Mouse (Mus musculus): Measurements from ENCODE around the gene Ctnna3. TPM values are rescaled to one million over a fixed set of nuclear protein-coding genes. Genes with fewer than 3 reads are reported as not detected.

Gene Ctnna3
- polyA plus RNA-seq, 1 experiment from 2014 or later = 1.7 TPM

DNA sequence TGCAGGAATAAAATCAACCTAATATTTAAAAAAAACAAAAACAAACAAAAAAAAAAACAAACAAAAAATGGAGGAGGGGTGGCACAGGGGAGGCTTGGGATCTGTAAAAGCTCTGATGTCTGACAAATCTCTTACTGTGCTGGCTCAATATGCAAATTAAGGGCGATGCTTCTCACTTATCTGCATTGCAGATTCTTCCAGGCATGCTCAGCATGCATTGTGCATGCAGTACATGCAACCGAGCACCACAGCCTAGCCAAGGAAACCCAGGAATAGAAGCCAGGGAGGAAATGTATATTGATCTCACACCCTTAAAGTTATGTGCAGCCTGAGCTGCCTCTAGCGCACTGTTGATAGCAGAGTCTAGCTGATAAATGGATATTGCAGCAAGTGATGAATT, 548.6 kb downstream of the Ctnna3 start:
- Histone ChIP-seq H3K36me3 (ENCODE audit: control insufficient read depth, insufficient read depth, low read length) (no peaks in the 10 kb centered on the region), H3K4me1 (replicated peaks; ENCODE audit: control insufficient read depth, insufficient read depth, low read length) (peaks cover 5% of the 10 kb centered on the region; the same call in 1 of the 2 replicates), H3K4me3 (ENCODE audit: low read depth, low read length) (0 out of 2 replicates have a peak overlapping the region, but pooled peaks have one; percentile 20), H3K9ac (ENCODE audit: low read length) (no peak overlapping the region), H3K27ac (ENCODE audit: low read depth) (no peak overlapping the region), H3K4me2 (ENCODE audit: low read length) (peak overlapping the region; percentile 49), H3K9me3 (ENCODE audit: control insufficient read depth, low read length) (no peaks in the 10 kb centered on the region), H3K27me3 (replicated peaks; ENCODE audit: control insufficient read depth, insufficient read depth, low read length) (no peaks in the 10 kb centered on the region)
- 28% methylated on average over 3 of the region's 3 CpGs for WGBS
- ATAC-seq (replicated peaks; ENCODE audit: low FRiP score, low TSS enrichment, low read depth) (no peak), DNase-seq (ENCODE audit: low spot score) (no peak)

DNA sequence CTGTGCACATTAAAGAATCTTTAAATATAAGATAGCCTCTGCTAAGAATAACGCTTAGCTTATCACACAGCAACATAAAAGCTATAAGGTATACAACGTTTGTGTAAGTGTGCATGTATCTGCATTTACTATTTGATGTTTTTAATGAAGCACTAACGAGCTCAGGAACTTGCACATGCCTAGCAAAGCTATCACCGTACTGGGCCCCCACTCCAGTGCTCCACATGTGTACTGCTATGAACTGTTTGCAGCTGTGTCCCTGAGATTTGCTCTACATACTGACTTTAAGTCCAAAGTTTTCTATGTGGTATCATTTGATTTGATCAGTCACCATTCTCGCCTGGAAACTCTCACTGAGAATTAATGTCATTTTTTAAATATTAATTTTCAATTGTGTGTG, 549.1 kb downstream of the Ctnna3 start:
- 76% methylated on average over 5 of the region's 5 CpGs for WGBS
- Histone ChIP-seq H3K4me3 (ENCODE audit: low read depth, low read length) (no peak overlapping the region), H3K27me3 (replicated peaks; ENCODE audit: control insufficient read depth, insufficient read depth, low read length) (no peaks in the 10 kb centered on the region), H3K4me2 (ENCODE audit: low read length) (no peak overlapping the region), H3K4me1 (replicated peaks; ENCODE audit: control insufficient read depth, insufficient read depth, low read length) (peaks cover 5% of the 10 kb centered on the region; the same call in 1 of the 2 replicates), H3K36me3 (ENCODE audit: control insufficient read depth, insufficient read depth, low read length) (no peaks in the 10 kb centered on the region), H3K9ac (ENCODE audit: low read length) (no peak overlapping the region), H3K9me3 (ENCODE audit: control insufficient read depth, low read length) (no peaks in the 10 kb centered on the region), H3K27ac (ENCODE audit: low read depth) (no peak overlapping the region)
- no peak for ATAC-seq (replicated peaks; ENCODE audit: low FRiP score, low TSS enrichment, low read depth)
- no peak for DNase-seq (ENCODE audit: low spot score)

- DNase-seq (ENCODE audit: low spot score) (no peak), ATAC-seq (replicated peaks; ENCODE audit: low FRiP score, low TSS enrichment, low read depth) (no peak)
- WGBS = 70% methylated on average over 2 of the region's 2 CpGs
- H3K4me3 ChIP-seq (ENCODE audit: low read depth, low read length) = no peak overlapping the region
- peaks cover 5% of the 10 kb centered on the region; the same call in 1 of the 2 replicates for H3K4me1 ChIP-seq (replicated peaks; ENCODE audit: control insufficient read depth, insufficient read depth, low read length)
- no peaks in the 10 kb centered on the region for H3K9me3 ChIP-seq (ENCODE audit: control insufficient read depth, low read length)
- no peak overlapping the region for H3K4me2 ChIP-seq (ENCODE audit: low read length)
- no peak overlapping the region for H3K9ac ChIP-seq (ENCODE audit: low read length)
- no peak overlapping the region for H3K27ac ChIP-seq (ENCODE audit: low read depth)
- H3K36me3 ChIP-seq (ENCODE audit: control insufficient read depth, insufficient read depth, low read length) = no peaks in the 10 kb centered on the region
- H3K27me3 ChIP-seq (replicated peaks; ENCODE audit: control insufficient read depth, insufficient read depth, low read length) = no peaks in the 10 kb centered on the region
These were observed 549.5 kb downstream of the Ctnna3 start for GRCm38 (mm10) chr10:63979410-63979809.

- ATAC-seq (replicated peaks; ENCODE audit: low FRiP score, low TSS enrichment, low read depth) (no peak), DNase-seq (ENCODE audit: low spot score) (no peak)
- H3K9me3 ChIP-seq (ENCODE audit: control insufficient read depth, low read length) = no peaks in the 10 kb centered on the region
- no peaks in the 10 kb centered on the region for H3K36me3 ChIP-seq (ENCODE audit: control insufficient read depth, insufficient read depth, low read length)
- H3K4me2 ChIP-seq (ENCODE audit: low read length) = no peak overlapping the region
- H3K9ac ChIP-seq (ENCODE audit: low read length) = no peak overlapping the region
- H3K27ac ChIP-seq (ENCODE audit: low read depth) = no peak overlapping the region
- no peaks in the 10 kb centered on the region for H3K4me1 ChIP-seq (replicated peaks; ENCODE audit: control insufficient read depth, insufficient read depth, low read length)
- no peaks in the 10 kb centered on the region for H3K27me3 ChIP-seq (replicated peaks; ENCODE audit: control insufficient read depth, insufficient read depth, low read length)
- WGBS = 73% methylated on average over 4 of the region's 4 CpGs
- no peak overlapping the region for H3K4me3 ChIP-seq (ENCODE audit: low read depth, low read length)
These were observed 555.7 kb downstream of the Ctnna3 start for GRCm38 (mm10) chr10:63985576-63985975.

DNA sequence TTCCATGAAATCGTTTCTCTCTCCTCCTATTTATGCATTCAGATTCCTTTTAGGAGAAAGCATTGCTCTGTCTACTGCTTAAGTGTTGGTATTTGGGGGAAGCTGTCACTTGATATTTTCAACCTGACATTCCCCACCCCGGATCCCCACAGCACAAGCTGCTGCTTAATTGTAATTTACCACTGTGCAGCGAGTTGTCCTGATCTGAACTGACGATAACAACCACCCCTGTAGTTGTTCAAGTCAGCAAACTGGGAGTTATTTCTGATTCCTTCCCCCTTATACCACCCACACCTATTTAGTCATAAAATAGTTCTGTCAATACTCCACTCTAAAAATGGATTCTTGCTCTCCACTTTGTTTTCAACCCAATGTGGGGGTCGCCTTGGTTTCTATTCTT, 564.4 kb downstream of the Ctnna3 start:
- ATAC-seq (replicated peaks; ENCODE audit: low FRiP score, low TSS enrichment, low read depth) = no peak
- Histone ChIP-seq H3K4me3 (ENCODE audit: low read depth, low read length) (no peak overlapping the region), H3K4me1 (replicated peaks; ENCODE audit: control insufficient read depth, insufficient read depth, low read length) (no peaks in the 10 kb centered on the region), H3K9me3 (ENCODE audit: control insufficient read depth, low read length) (no peaks in the 10 kb centered on the region), H3K36me3 (ENCODE audit: control insufficient read depth, insufficient read depth, low read length) (no peaks in the 10 kb centered on the region), H3K27me3 (replicated peaks; ENCODE audit: control insufficient read depth, insufficient read depth, low read length) (no peaks in the 10 kb centered on the region), H3K4me2 (ENCODE audit: low read length) (no peak overlapping the region), H3K9ac (ENCODE audit: low read length) (no peak overlapping the region), H3K27ac (ENCODE audit: low read depth) (no peak overlapping the region)
- WGBS = 77% methylated on average over 5 of the region's 5 CpGs
- no peak for DNase-seq (ENCODE audit: low spot score)

DNA sequence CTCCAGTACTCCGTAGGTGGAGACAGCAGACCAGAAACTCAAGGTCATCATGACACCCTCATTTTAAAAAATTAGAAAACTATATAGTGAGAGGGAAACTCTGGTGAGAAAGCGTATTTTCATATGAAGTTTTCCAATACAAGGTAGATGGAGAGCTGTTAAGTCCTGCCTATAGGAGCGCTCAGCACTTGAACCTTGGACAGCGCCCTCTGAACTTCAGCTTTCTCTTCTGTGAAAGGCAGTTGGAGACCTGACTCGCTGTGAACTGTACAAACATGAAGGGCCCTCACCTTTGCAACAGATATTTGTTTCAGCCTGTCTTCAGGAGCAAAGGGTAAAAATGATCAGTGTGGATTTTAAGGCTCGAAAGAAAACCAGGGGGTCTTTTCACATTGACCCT, 571.6 kb downstream of the Ctnna3 start:
- no peaks in the 10 kb centered on the region for H3K36me3 ChIP-seq (ENCODE audit: control insufficient read depth, insufficient read depth, low read length)
- no peaks in the 10 kb centered on the region for H3K9me3 ChIP-seq (ENCODE audit: control insufficient read depth, low read length)
- H3K27ac ChIP-seq (ENCODE audit: low read depth) = no peak overlapping the region
- no peak overlapping the region for H3K9ac ChIP-seq (ENCODE audit: low read length)
- DNase-seq (ENCODE audit: low spot score) = peak; percentile 53
- H3K4me1 ChIP-seq (replicated peaks; ENCODE audit: control insufficient read depth, insufficient read depth, low read length) = no peaks in the 10 kb centered on the region
- H3K27me3 ChIP-seq (replicated peaks; ENCODE audit: control insufficient read depth, insufficient read depth, low read length) = no peaks in the 10 kb centered on the region
- 76% methylated on average over 6 of the region's 6 CpGs for WGBS
- no peak overlapping the region for H3K4me3 ChIP-seq (ENCODE audit: low read depth, low read length)
- ATAC-seq (replicated peaks; ENCODE audit: low FRiP score, low TSS enrichment, low read depth) = no peak
- H3K4me2 ChIP-seq (ENCODE audit: low read length) = no peak overlapping the region

GRCm38 (mm10) chr10:64001996-64002395, 572.1 kb downstream of the Ctnna3 start:
- Histone ChIP-seq H3K4me1 (replicated peaks; ENCODE audit: control insufficient read depth, insufficient read depth, low read length) (no peaks in the 10 kb centered on the region), H3K27ac (ENCODE audit: low read depth) (no peak overlapping the region), H3K27me3 (replicated peaks; ENCODE audit: control insufficient read depth, insufficient read depth, low read length) (no peaks in the 10 kb centered on the region), H3K4me2 (ENCODE audit: low read length) (no peak overlapping the region), H3K9ac (ENCODE audit: low read length) (no peak overlapping the region), H3K36me3 (ENCODE audit: control insufficient read depth, insufficient read depth, low read length) (no peaks in the 10 kb centered on the region), H3K9me3 (ENCODE audit: control insufficient read depth, low read length) (no peaks in the 10 kb centered on the region), H3K4me3 (ENCODE audit: low read depth, low read length) (no peak overlapping the region)
- ATAC-seq (replicated peaks; ENCODE audit: low FRiP score, low TSS enrichment, low read depth) = no peak
- no peak for DNase-seq (ENCODE audit: low spot score)
- 85% methylated on average over 9 of the region's 9 CpGs for WGBS

GRCm38 (mm10) chr10:64020347-64020746, 590.4 kb downstream of the Ctnna3 start:
- no peak overlapping the region for H3K4me3 ChIP-seq (ENCODE audit: low read depth, low read length)
- no peak overlapping the region for H3K4me2 ChIP-seq (ENCODE audit: low read length)
- no peak overlapping the region for H3K9ac ChIP-seq (ENCODE audit: low read length)
- no peak for DNase-seq (ENCODE audit: low spot score)
- H3K27ac ChIP-seq (ENCODE audit: low read depth) = no peak overlapping the region
- no peaks in the 10 kb centered on the region for H3K27me3 ChIP-seq (replicated peaks; ENCODE audit: control insufficient read depth, insufficient read depth, low read length)
- no peaks in the 10 kb centered on the region for H3K9me3 ChIP-seq (ENCODE audit: control insufficient read depth, low read length)
- 94% methylated on average over 1 of the region's 1 CpGs for whole genome bisulfite sequencing
- H3K4me1 ChIP-seq (replicated peaks; ENCODE audit: control insufficient read depth, insufficient read depth, low read length) = no peaks in the 10 kb centered on the region
- H3K36me3 ChIP-seq (ENCODE audit: control insufficient read depth, insufficient read depth, low read length) = no peaks in the 10 kb centered on the region
- no peak for ATAC-seq (replicated peaks; ENCODE audit: low FRiP score, low TSS enrichment, low read depth)

DNA sequence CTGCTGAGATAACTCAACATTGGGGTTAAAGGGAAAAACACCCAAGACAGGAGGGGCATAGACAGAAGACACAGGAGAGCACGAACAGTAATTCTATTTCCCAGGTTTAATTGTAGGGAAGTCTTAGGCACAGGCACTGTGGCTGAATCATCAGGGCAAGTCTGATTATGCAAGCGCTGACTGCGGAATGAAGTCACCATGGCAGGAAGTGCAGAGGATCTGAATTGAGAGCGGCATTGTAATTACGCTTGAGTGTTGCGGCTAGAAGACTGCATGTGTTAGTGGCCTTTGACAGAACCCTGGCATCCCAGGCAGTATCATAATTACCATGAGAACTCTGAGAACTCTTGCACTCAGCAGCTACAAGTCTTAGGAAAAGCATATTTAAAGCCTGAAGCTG, 593.4 kb downstream of the Ctnna3 start:
- DNase-seq (ENCODE audit: low spot score) = no peak
- Histone ChIP-seq H3K9me3 (ENCODE audit: control insufficient read depth, low read length) (no peaks in the 10 kb centered on the region), H3K36me3 (ENCODE audit: control insufficient read depth, insufficient read depth, low read length) (no peaks in the 10 kb centered on the region), H3K4me2 (ENCODE audit: low read length) (no peak overlapping the region), H3K4me3 (ENCODE audit: low read depth, low read length) (no peak overlapping the region), H3K4me1 (replicated peaks; ENCODE audit: control insufficient read depth, insufficient read depth, low read length) (no peaks in the 10 kb centered on the region), H3K27me3 (replicated peaks; ENCODE audit: control insufficient read depth, insufficient read depth, low read length) (no peaks in the 10 kb centered on the region), H3K27ac (ENCODE audit: low read depth) (no peak overlapping the region), H3K9ac (ENCODE audit: low read length) (no peak overlapping the region)
- ATAC-seq (replicated peaks; ENCODE audit: low FRiP score, low TSS enrichment, low read depth) = no peak
- WGBS = 78% methylated on average over 6 of the region's 6 CpGs
